Mouse (Mus musculus) R1 (cell line): ENCODE results near the gene Olfr901.
"Not testable (repeated sequence)": the region's sequence is repeated elsewhere in the genome, so short reads cannot be mapped to it uniquely, and the experiment has no call there.

Experiments
- DNase-seq: peaks from one replicate; pipeline ENCODE4 v3.0.0-alpha.2; 2018; ENCODE audit warnings: low read depth, low spot score

The Olfr901 gene

GRCm38 (mm10) chr9:38429155-38429554, at the start of gene Olfr901:
Gene Olfr901 (plus strand): TSS chr9:38429455.
- no peak for DNase-seq

- no peak for DNase-seq
These were observed 27.9 kb upstream of the Olfr901 start, which contains the start of gene Olfr147 for GRCm38 (mm10) chr9:38401398-38401797. Gene Olfr147 (plus strand): TSS chr9:38401698.

GRCm38 (mm10) chr9:38407502-38407901, 21.8 kb upstream of the Olfr901 start:
- peak; percentile 98 for DNase-seq

GRCm38 (mm10) chr9:38413502-38413901, 15.8 kb upstream of the Olfr901 start:
- not testable (repeated sequence) for DNase-seq

- peak; percentile 87 for DNase-seq
These were observed 5.5 kb upstream of the Olfr901 start for GRCm38 (mm10) chr9:38423801-38424200.

- peak; percentile 75 for DNase-seq
These were observed 2.2 kb upstream of the Olfr901 start for GRCm38 (mm10) chr9:38427026-38427425.

- DNase-seq: no peak
These were observed 18.1 kb downstream of the Olfr901 start, which contains the start of gene Olfr902 for GRCm38 (mm10) chr9:38447352-38447751. Gene Olfr902 (plus strand): TSS chr9:38447652.

- no peak for DNase-seq
These were observed 33.6 kb downstream of the Olfr901 start, which contains the start of gene Olfr904 for GRCm38 (mm10) chr9:38462844-38463243. Gene Olfr904 (plus strand): TSS chr9:38463144.

GRCm38 (mm10) chr9:38470807-38471206, 41.6 kb downstream of the Olfr901 start, which contains the start of gene Olfr905:
Gene Olfr905 (plus strand): TSS chr9:38471107.
- no peak for DNase-seq
